Mouse (Mus musculus) testis, adult 10 weeks (tissue): Measurements from ENCODE around the gene P2ry10. TPM values are rescaled to one million over a fixed set of nuclear protein-coding genes. Genes with fewer than 3 reads are reported as not detected.

Source experiments
- polyA plus RNA-seq: library from polyadenylated mRNA; stranded (reverse); fragments of 350-450 nt; fragmentation: Illumina TruSeq; extraction: RNeasy Lipid Tissue Mini Kit (QIAGEN cat#74804); gene quantifications from one replicate; pipeline ENCODE4 v1.2.3, GENCODE M21; 2014; ENCODE audit warnings: low read depth, low replicate concordance

P2ry10 gene
- 0.07 TPM for polyA plus RNA-seq

DNA sequence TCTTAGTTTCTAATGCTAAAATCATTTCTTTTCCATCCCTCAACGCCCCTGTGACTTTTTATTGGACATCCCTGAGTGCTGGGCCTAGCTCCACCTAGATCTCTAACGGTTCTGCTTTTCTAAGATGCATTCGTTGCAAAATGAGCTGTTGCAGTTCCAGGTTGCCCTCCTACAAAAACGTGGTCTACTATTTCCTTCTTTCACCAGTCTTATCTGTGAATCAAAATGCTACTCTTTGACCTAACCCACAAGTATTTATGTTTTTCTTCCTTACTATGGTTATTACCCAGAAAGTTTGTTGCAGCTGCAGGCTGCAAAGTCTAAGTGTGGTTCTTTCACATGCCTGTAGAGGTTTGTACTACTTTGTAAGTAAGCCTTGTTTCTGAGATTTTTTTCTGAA lies at the start of gene P2ry10:
TSS of gene P2ry10 (plus strand) at position 316 of the 400 bp plus-strand sequence.

DNA sequence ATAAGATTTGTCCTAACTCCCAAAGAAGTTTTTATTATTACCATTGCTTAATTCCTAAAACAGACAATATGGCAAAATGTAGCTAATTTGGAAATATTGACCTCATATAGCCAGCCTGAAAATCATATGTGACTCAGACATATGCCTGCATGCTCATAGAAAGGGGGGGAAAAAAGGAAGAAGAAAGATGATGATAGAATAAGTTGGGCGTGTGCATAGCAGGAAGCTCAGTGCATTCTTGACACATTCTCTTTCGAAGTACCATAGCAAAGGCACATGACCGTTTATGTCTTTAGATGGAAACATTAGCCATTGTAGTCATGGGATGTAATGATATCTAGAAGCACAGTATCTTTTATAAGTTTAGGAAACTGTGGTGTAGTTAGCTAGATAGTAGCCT lies 60.4 kb downstream of the P2ry10 start, which contains the start of gene P2ry10b:
TSS of gene P2ry10b (plus strand) at position 247 of the 400 bp plus-strand sequence.

Other genes with a start within 250 kb of the P2ry10 start
- gene Rtl3, start 247.8 kb upstream of the P2ry10 start, polyA plus RNA-seq, result not detected
- gene Lpar4, start 167.9 kb upstream of the P2ry10 start, polyA plus RNA-seq, result 0.25 TPM
- gene P2ry10b, start 60.4 kb downstream of the P2ry10 start, polyA plus RNA-seq, result 0.29 TPM
- gene Gpr174, start 167.4 kb downstream of the P2ry10 start, polyA plus RNA-seq, result 0.04 TPM